Mouse (Mus musculus): ENCODE data around the gene Vax1. TPM values are rescaled to one million over a fixed set of nuclear protein-coding genes. Genes with fewer than 3 reads are reported as not detected.
A peak's percentile ranks its signal among the peaks of the same experiment; 100 is the strongest.

Vax1 gene
- polyA plus RNA-seq, 1 experiment from 2014 or later, result 0.50 TPM

DNA sequence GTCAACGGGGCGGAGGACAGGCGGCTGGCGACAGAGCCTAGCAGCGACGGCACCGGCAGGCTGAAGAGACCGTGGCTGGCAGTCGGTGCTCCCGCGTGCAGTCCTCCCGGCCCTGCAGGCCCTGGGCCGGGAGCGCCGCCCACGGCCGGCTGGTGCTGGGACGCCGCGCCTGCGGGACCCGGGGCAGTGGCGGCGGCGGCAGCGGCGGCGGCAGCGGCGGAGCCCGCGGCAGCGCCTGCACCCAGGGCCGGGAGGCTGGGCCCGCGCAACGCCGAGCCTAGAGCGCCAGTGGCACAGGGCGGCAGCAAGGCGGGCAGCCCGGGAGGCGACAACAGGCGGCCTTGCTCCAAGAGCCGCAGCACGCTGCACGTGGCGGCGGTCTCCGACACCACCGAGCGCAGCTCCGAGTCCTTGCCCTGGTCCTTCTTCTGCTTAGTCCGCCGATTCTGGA, 3.5 kb downstream of the Vax1 start:
- Histone ChIP-seq H3K27me3 (ENCODE audit: poor library complexity, severe bottlenecking) (peaks cover 100% of the 10 kb centered on the region), H3K4me3 (peak overlapping the region; percentile 62), H3K27ac (peak overlapping the region; percentile 94), H3K4me1 (peaks cover 78% of the 10 kb centered on the region), H3K9me3 (no peaks in the 10 kb centered on the region), H3K36me3 (replicated peaks) (no peaks in the 10 kb centered on the region; the same call in 1 of the 2 replicates)
- DNase-seq (ENCODE audit: extremely low spot score, low spot score), result peak; percentile 68
- under 1% methylated on average over 55 of the region's 55 CpGs for WGBS

DNA sequence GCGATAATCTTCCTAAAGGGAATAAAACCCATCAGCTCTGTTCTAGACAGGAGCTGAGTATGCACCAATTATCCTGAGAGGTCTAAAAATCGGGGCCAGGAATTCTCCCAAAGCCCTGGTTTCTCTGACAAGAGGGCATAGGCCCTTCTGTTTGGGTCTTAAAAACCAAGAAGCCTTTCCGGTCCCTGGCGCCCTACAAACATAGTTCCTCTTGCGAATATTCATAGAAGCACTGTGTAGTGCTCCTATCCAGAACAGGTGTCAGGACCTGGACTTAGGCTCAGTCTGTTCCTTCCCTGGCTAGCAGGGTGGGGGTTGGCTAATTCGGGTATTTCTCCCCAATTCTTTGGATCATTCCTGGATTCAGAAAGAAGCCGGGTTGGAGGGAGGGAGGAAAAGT, 4.3 kb downstream of the Vax1 start:
- peak; percentile 26 for DNase-seq (ENCODE audit: extremely low spot score, low spot score)
- 4% methylated on average over 7 of the region's 7 CpGs for WGBS
- Histone ChIP-seq H3K4me3 (peak overlapping the region; percentile 62), H3K4me1 (peaks cover 71% of the 10 kb centered on the region), H3K36me3 (replicated peaks) (no peaks in the 10 kb centered on the region; the same call in 1 of the 2 replicates), H3K27me3 (ENCODE audit: poor library complexity, severe bottlenecking) (peaks cover 100% of the 10 kb centered on the region), H3K27ac (peak overlapping the region; percentile 94), H3K9me3 (no peaks in the 10 kb centered on the region)

GRCm38 (mm10) chr19:59164896-59165560, 4.8 kb downstream of the Vax1 start:
- peak; percentile 51 for DNase-seq (ENCODE audit: extremely low spot score, low spot score)
- 5% methylated on average over 16 of the region's 16 CpGs for WGBS
- peak overlapping the region; percentile 94 for H3K27ac ChIP-seq
- H3K27me3 ChIP-seq (ENCODE audit: poor library complexity, severe bottlenecking), result peaks cover 100% of the 10 kb centered on the region
- H3K36me3 ChIP-seq (replicated peaks), result no peaks in the 10 kb centered on the region; the same call in 1 of the 2 replicates
- H3K4me1 ChIP-seq, result peaks cover 65% of the 10 kb centered on the region
- peak overlapping the region; percentile 62 for H3K4me3 ChIP-seq
- H3K9me3 ChIP-seq, result no peaks in the 10 kb centered on the region

DNA sequence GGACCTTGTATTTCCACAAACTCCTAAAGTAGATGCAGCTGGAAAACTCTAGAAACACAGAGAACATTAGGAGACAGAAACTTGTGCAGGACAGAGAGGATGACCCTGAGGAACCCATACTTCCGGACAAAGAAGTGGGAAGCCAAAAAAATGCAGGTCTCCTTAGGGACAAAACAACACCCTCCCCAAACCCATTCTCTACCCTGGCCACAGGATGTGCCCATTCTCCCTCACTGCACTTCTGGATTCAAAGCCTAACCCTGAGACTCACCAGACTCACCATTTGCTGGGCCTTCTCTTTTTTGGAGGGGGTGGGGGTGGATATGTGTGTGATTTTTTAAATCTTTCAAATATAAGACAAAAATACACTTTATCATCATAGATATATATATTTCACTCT, 5.7 kb downstream of the Vax1 start:
- Histone ChIP-seq H3K4me3 (no peak overlapping the region), H3K9me3 (no peaks in the 10 kb centered on the region), H3K27me3 (ENCODE audit: poor library complexity, severe bottlenecking) (peaks cover 100% of the 10 kb centered on the region), H3K36me3 (replicated peaks) (no peaks in the 10 kb centered on the region; the same call in 1 of the 2 replicates), H3K4me1 (peaks cover 56% of the 10 kb centered on the region), H3K27ac (no peak overlapping the region)
- 11% methylated on average over 1 of the region's 1 CpGs for WGBS
- no peak for DNase-seq (ENCODE audit: extremely low spot score, low spot score)

- no peak overlapping the region for H3K4me3 ChIP-seq
- H3K27me3 ChIP-seq (ENCODE audit: poor library complexity, severe bottlenecking), result peaks cover 73% of the 10 kb centered on the region
- DNase-seq (ENCODE audit: extremely low spot score, low spot score), result no peak
- H3K4me1 ChIP-seq, result no peaks in the 10 kb centered on the region
- H3K36me3 ChIP-seq (replicated peaks), result no peaks in the 10 kb centered on the region
- H3K27ac ChIP-seq, result no peak overlapping the region
- no peaks in the 10 kb centered on the region for H3K9me3 ChIP-seq
- whole genome bisulfite sequencing, result 85% methylated on average over 4 of the region's 4 CpGs
These were observed 13.2 kb downstream of the Vax1 start for GRCm38 (mm10) chr19:59156702-59157101.

DNA sequence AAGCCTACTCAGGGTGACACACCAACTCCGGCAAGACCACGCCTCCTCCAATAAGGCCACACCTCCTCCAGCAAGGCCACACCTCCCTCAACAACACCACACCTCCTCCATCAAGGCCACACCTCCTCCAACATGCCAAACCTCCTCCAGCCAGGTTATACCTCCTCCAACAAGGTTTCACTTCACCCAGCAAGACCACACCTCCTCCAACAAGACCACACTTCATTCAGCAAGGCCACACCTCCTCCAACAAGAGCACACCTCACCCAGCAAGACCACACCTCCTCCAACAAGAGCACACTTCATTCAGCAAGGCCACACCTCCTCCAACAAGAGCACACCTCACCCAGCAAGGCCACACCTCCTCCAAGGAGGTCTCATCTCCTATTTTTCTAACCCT, 15.7 kb downstream of the Vax1 start:
- H3K4me3 ChIP-seq, result no peak overlapping the region
- H3K27ac ChIP-seq, result no peak overlapping the region
- no peak for DNase-seq (ENCODE audit: extremely low spot score, low spot score)
- WGBS, result 92% methylated on average over 2 of the region's 2 CpGs
- H3K4me1 ChIP-seq, result no peaks in the 10 kb centered on the region
- H3K9me3 ChIP-seq, result no peaks in the 10 kb centered on the region
- peaks cover 55% of the 10 kb centered on the region for H3K27me3 ChIP-seq (ENCODE audit: poor library complexity, severe bottlenecking)
- no peaks in the 10 kb centered on the region for H3K36me3 ChIP-seq (replicated peaks)

DNA sequence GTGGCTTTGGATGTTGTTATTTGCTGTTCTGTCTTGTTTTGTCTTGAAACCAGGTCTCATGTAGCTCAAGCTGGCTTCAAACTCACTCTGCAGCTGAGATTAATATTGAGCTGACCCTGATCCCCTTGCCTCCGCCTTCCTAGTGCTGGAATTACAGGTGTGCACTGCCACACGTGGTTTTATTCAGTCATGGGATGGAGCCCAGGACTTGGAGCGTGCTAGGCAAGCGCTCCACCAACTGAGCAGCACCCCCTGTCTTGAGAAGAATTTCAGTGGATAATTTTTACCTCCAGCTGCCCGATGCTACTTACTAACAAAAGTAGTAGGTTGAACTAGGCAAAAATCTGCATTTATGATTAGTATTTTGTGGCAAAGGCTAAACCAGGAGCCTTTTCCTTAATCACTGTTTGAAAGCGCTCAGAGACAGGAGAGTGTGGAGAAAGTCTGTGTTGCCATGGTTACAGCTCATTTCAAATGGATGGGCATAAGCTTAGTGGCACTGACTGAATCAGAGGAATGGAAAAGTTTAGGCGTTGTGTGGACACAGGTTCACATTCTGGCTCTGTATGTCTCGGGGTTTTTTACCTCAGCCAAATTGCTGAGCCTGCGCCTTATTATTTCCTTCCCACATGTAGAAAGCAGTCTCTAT, 24.2 kb downstream of the Vax1 start:
- 52% methylated on average over 9 of the region's 9 CpGs for WGBS
- H3K27ac ChIP-seq, result no peak overlapping the region
- H3K36me3 ChIP-seq (replicated peaks), result no peaks in the 10 kb centered on the region
- H3K4me3 ChIP-seq, result no peak overlapping the region
- H3K27me3 ChIP-seq (ENCODE audit: poor library complexity, severe bottlenecking), result peaks cover 75% of the 10 kb centered on the region
- no peaks in the 10 kb centered on the region for H3K9me3 ChIP-seq
- DNase-seq (ENCODE audit: extremely low spot score, low spot score), result no peak
- peaks cover 26% of the 10 kb centered on the region for H3K4me1 ChIP-seq

GRCm38 (mm10) chr19:59145064-59145463, 24.8 kb downstream of the Vax1 start:
- H3K36me3 ChIP-seq (replicated peaks), result no peaks in the 10 kb centered on the region
- H3K27ac ChIP-seq, result no peak overlapping the region
- 78% methylated on average over 6 of the region's 6 CpGs for WGBS
- H3K9me3 ChIP-seq, result no peaks in the 10 kb centered on the region
- H3K4me1 ChIP-seq, result peaks cover 32% of the 10 kb centered on the region
- peaks cover 80% of the 10 kb centered on the region for H3K27me3 ChIP-seq (ENCODE audit: poor library complexity, severe bottlenecking)
- DNase-seq (ENCODE audit: extremely low spot score, low spot score), result no peak
- no peak overlapping the region for H3K4me3 ChIP-seq

DNA sequence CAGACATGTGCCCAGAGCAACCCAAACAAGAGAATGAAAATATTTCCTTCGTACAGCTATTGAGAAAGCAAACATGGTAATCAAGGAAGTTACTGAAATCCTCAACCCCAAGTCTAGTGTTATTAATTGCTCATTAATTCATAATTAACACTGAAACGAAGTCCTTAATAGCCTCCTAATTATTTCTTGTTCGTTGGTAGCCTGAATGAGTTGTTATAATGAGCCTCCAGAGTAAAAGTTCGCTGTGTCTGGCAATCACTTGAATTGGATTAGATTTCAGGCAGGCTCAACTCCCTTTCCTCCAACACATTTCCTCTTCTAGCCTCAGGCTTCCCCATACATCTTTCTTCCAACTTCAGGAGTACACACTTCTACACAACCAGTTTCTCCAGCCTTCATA, 27.6 kb downstream of the Vax1 start:
- no peaks in the 10 kb centered on the region for H3K9me3 ChIP-seq
- 59% methylated on average over 4 of the region's 4 CpGs for WGBS
- DNase-seq (ENCODE audit: extremely low spot score, low spot score), result no peak
- H3K4me3 ChIP-seq, result no peak overlapping the region
- H3K4me1 ChIP-seq, result peaks cover 32% of the 10 kb centered on the region
- H3K27ac ChIP-seq, result no peak overlapping the region
- H3K36me3 ChIP-seq (replicated peaks), result no peaks in the 10 kb centered on the region
- peaks cover 95% of the 10 kb centered on the region for H3K27me3 ChIP-seq (ENCODE audit: poor library complexity, severe bottlenecking)

- H3K27ac ChIP-seq, result peak overlapping the region; percentile 75
- no peaks in the 10 kb centered on the region for H3K36me3 ChIP-seq (replicated peaks)
- H3K4me1 ChIP-seq, result peaks cover 63% of the 10 kb centered on the region
- H3K27me3 ChIP-seq (ENCODE audit: poor library complexity, severe bottlenecking), result peaks cover 83% of the 10 kb centered on the region
- 53% methylated on average over 8 of the region's 8 CpGs for WGBS
- no peak overlapping the region for H3K4me3 ChIP-seq
- DNase-seq (ENCODE audit: extremely low spot score, low spot score), result no peak
- H3K9me3 ChIP-seq, result no peaks in the 10 kb centered on the region
These were observed 34.5 kb downstream of the Vax1 start for GRCm38 (mm10) chr19:59135387-59135786.

DNA sequence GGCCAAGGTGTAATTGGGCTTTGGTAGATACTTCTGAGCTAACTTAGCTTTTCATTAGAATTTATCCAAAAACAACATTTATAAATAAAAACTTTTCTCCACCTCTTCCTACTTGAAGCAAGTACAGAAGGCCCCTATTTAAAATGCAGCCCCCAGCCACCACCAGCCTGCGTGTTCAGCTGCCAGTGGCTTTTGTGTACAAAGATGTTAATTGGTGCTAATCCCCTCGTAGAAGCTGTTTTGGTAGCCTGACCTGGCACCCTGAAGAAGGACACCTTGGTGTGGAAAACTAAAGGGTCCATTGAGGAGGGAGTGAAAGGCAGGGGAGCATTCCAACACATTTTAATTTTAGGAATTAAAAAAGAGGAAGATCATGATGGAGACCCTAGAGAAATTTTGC, 34.9 kb downstream of the Vax1 start:
- peak; percentile 25 for DNase-seq (ENCODE audit: extremely low spot score, low spot score)
- 12% methylated on average over 2 of the region's 2 CpGs for WGBS
- no peaks in the 10 kb centered on the region for H3K9me3 ChIP-seq

GRCm38 (mm10) chr19:59133202-59133601, 36.7 kb downstream of the Vax1 start:
- Histone ChIP-seq H3K27ac (peak overlapping the region; percentile 75; the same call in 1 of the 2 replicates), H3K9me3 (no peaks in the 10 kb centered on the region), H3K4me1 (peaks cover 77% of the 10 kb centered on the region), H3K27me3 (ENCODE audit: poor library complexity, severe bottlenecking) (peaks cover 83% of the 10 kb centered on the region), H3K36me3 (replicated peaks) (no peaks in the 10 kb centered on the region), H3K4me3 (peak overlapping the region; percentile 2; the same call in 1 of the 2 replicates)
- peak; percentile 75 for DNase-seq (ENCODE audit: extremely low spot score, low spot score)
- 9% methylated on average over 11 of the region's 11 CpGs for WGBS

More for the DNA sequence above, 34.9 kb downstream of the Vax1 start:
- H3K27ac ChIP-seq, result peak overlapping the region; percentile 75
- no peak overlapping the region for H3K4me3 ChIP-seq
- peaks cover 83% of the 10 kb centered on the region for H3K27me3 ChIP-seq (ENCODE audit: poor library complexity, severe bottlenecking)
- no peaks in the 10 kb centered on the region for H3K36me3 ChIP-seq (replicated peaks)
- peaks cover 62% of the 10 kb centered on the region for H3K4me1 ChIP-seq

DNA sequence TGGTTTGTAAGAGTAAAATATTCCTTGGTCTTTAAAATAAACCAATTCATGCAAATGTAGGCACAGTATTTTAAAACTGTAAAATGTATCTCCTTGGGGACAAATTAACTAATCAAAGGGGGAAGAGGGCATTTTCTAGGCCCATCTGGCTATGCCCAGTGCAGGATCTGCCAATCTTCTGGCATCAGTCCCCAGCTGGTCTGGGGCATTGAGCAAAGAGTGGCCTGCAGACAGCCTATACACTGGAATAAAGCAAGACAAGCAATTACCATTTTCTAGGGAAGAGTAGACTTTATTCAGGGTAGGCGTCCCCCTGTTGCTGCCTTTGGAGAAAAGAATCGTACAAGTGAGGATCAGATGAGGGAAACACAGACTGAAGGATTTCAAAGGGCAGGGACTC, 40.2 kb downstream of the Vax1 start:
- H3K27me3 ChIP-seq (ENCODE audit: poor library complexity, severe bottlenecking), result peaks cover 74% of the 10 kb centered on the region
- H3K27ac ChIP-seq, result no peak overlapping the region
- no peaks in the 10 kb centered on the region for H3K9me3 ChIP-seq
- no peak overlapping the region for H3K4me3 ChIP-seq
- no peak for DNase-seq (ENCODE audit: extremely low spot score, low spot score)
- no peaks in the 10 kb centered on the region for H3K36me3 ChIP-seq (replicated peaks)
- peaks cover 59% of the 10 kb centered on the region for H3K4me1 ChIP-seq
- 59% methylated on average over 2 of the region's 2 CpGs for WGBS

Measured in forebrain, embryonic 10.5 days (tissue).